Mouse (Mus musculus) heart, embryonic 14.5 days (tissue): ENCODE results near the gene Lrrc66. TPM values are rescaled to one million over a fixed set of nuclear protein-coding genes. Genes with fewer than 3 reads are reported as not detected.
A peak's percentile ranks its signal among the peaks of the same experiment; 100 is the strongest.

ENCODE experiments used
- ATAC-seq: fragments of 200-750 bp; cut with Nextera tagmentation; 2 replicates; pipeline ENCODE4 v1.8.0; 2017; ENCODE audit warnings: low read depth, moderate TSS enrichment; ENCODE audit not compliant: insufficient number of reproducible peaks, insufficient read depth, low FRiP score
- H3K27ac ChIP-seq, 2 experiments: fragments of 200-500 bp in 1 of 2; fragments of 300-500 bp in 1 of 2; sonication (generic) in 1 of 2; replicated peaks in 1 of 2; 2 replicates each; pipeline ENCODE4 v1.5.1; 2012 to 2014; ENCODE audit warnings: low read depth in 2 of 2, low read length in 2 of 2, control low read depth in 1 of 2, mild to moderate bottlenecking in 1 of 2, mixed read lengths in 1 of 2; ENCODE audit not compliant: control insufficient read depth in 1 of 2, insufficient read depth in 1 of 2
- H3K27me3 ChIP-seq: fragments of 300-500 bp; sonication (generic); 2 replicates; pipeline ENCODE4 v1.6.1; 2014; ENCODE audit warnings: mild to moderate bottlenecking, low read length, control low read depth; ENCODE audit not compliant: control insufficient read depth, insufficient read depth
- H3K36me3 ChIP-seq: fragments of 300-500 bp; sonication (generic); 2 replicates; pipeline ENCODE4 v1.6.1; 2014; ENCODE audit warnings: mild to moderate bottlenecking, control low read depth, low read length, mixed read lengths; ENCODE audit not compliant: control insufficient read depth, insufficient read depth
- H3K4me1 ChIP-seq, 2 experiments: fragments of 200-500 bp in 1 of 2; fragments of 300-500 bp in 1 of 2; sonication (generic) in 1 of 2; 2 replicates each; pipeline ENCODE4 v1.6.1; 2012 to 2014; ENCODE audit warnings: low read length in 2 of 2, control low read depth in 1 of 2, mixed read lengths in 1 of 2; ENCODE audit not compliant: control insufficient read depth in 2 of 2, insufficient read depth in 2 of 2
- H3K4me2 ChIP-seq: fragments of 300-500 bp; sonication (generic); 2 replicates; pipeline ENCODE4 v1.6.1; 2014; ENCODE audit warnings: mild to moderate bottlenecking, low read length
- H3K4me3 ChIP-seq, 2 experiments: fragments of 200-500 bp in 1 of 2; fragments of 300-500 bp in 1 of 2; sonication (generic) in 1 of 2; 2 replicates each; pipeline ENCODE4 v1.5.1; 2012 to 2014; ENCODE audit warnings: low read length in 2 of 2, mild to moderate bottlenecking in 2 of 2, control low read depth in 1 of 2, low read depth in 1 of 2, moderate library complexity in 1 of 2; ENCODE audit not compliant: control insufficient read depth in 1 of 2, insufficient read depth in 1 of 2
- H3K9ac ChIP-seq: fragments of 300-500 bp; sonication (generic); 2 replicates; pipeline ENCODE4 v1.6.1; 2014; ENCODE audit warnings: mild to moderate bottlenecking, low read length
- H3K9me3 ChIP-seq: fragments of 300-500 bp; sonication (generic); 2 replicates; pipeline ENCODE4 v1.6.1; 2016; ENCODE audit warnings: low read length, control low read depth; ENCODE audit not compliant: control insufficient read depth
- WGBS: fragments of 180-500 bp; shearing (Covaris S2); extraction: QIAGEN DNeasy Blood & Tissue Kit; methylation state at CpG from one replicate; pipeline ENCODE4 v1.1.7; 2014; 5-methylcytosine and 5-hydroxymethylcytosine counted together
- polyA plus RNA-seq: library from polyadenylated mRNA; unstranded; fragments of >200 nt; fragmentation: Nextera tagmentation; extraction: Ambion mirVana; gene quantifications from 2 replicates; pipeline ENCODE4 v1.2.1, GENCODE M21; 2014

Gene Lrrc66
- 0.23 TPM in 1 of 2 replicates, not detected in the other for polyA plus RNA-seq

DNA sequence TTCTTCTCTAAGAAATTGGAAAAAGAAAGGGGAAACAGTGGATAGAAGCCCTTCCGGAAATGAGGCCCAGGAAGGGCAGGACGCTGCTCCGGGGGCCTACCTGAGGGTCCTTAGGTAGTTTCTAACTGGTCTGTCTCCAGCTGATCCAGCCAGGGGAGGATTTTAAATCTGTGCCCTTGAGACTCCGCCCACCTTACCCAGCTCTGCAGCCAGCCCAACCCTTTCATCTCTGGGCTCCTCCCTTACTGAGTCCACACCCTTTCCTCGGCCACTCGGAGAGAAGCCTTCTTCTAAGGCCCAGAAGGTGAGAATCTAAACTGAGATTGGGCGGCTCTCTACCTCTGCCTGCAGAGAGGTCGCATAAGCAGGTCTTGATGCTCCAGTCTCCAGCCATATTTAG lies at the start of gene Lrrc66:
TSS of gene Lrrc66 (minus strand) at position 236 of the 400 bp plus-strand sequence.
- 82% methylated on average over 8 of the region's 8 CpGs for WGBS
- ATAC-seq = no peak

DNA sequence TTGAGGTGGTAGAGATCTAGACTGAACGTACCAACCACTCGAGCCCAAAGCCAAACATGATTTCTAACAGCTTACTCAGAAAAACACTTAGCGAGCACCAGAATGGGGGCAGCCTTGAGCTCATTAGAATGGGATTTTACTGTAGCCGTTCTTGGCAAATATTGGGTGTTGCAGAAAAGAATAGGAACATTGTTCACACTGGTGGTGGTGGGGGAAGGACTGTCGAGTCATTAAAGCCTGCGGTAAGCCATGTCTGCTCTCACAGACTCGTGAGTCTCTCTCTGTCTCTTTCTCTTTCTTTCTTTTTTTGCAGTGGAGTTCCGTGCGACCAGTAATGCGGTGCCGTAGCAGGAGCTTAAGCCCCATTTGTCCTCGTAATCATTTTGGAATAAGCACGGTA lies 44.3 kb upstream of the Lrrc66 start:
- no peak overlapping the region for H3K4me3 ChIP-seq
- no peak overlapping the region for H3K9ac ChIP-seq
- no peak overlapping the region for H3K4me2 ChIP-seq
- no peaks in the 10 kb centered on the region for H3K9me3 ChIP-seq
- ATAC-seq = no peak
- no peak overlapping the region for H3K27ac ChIP-seq
- no peaks in the 10 kb centered on the region for H3K4me1 ChIP-seq
- H3K27me3 ChIP-seq = no peaks in the 10 kb centered on the region
- WGBS = 78% methylated on average over 13 of the region's 13 CpGs
- no peaks in the 10 kb centered on the region for H3K36me3 ChIP-seq

More for the DNA sequence above, at the start of gene Lrrc66:
- Histone ChIP-seq H3K36me3 (peaks cover 33% of the 10 kb centered on the region), H3K27me3 (no peaks in the 10 kb centered on the region), H3K4me2 (no peak within 1 kb of the TSS), H3K9me3 (0 out of 2 replicates have a peak, but pooled peaks cover 3% of the 10 kb centered on the region), H3K27ac (no peak within 1 kb of the TSS), H3K9ac (no peak within 1 kb of the TSS), H3K4me3 (no peak within 1 kb of the TSS), H3K4me1 (peaks cover 4 to 18% of the 10 kb centered on the region in 2 experiments; a peak in 1 of 4 replicates)

DNA sequence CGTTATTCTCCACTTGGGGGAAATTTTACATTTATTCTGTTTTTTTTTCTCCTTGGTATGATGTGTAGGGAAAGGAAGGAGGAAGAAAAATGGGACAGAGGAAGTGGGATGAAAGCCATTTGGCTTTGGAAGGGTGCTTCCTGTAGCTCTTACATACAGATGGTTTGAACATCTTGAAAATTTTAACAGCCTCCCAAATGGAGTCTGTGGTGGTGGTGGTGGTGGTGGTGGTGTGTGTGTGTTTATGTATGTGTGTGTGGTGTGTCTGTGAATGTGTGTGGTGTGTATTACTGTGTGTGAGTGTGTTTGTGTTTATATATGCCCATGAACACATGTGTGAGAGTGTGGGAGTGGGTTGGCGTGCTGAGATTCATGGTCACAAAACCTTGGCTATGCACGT lies 43.3 kb upstream of the Lrrc66 start:
- H3K27me3 ChIP-seq = no peaks in the 10 kb centered on the region
- WGBS = 82% methylated on average over 3 of the region's 3 CpGs
- H3K9ac ChIP-seq = no peak overlapping the region
- no peak for ATAC-seq
- H3K4me1 ChIP-seq = no peaks in the 10 kb centered on the region
- H3K9me3 ChIP-seq = no peaks in the 10 kb centered on the region
- no peak overlapping the region for H3K4me3 ChIP-seq
- no peaks in the 10 kb centered on the region for H3K36me3 ChIP-seq
- no peak overlapping the region for H3K4me2 ChIP-seq
- no peak overlapping the region for H3K27ac ChIP-seq

DNA sequence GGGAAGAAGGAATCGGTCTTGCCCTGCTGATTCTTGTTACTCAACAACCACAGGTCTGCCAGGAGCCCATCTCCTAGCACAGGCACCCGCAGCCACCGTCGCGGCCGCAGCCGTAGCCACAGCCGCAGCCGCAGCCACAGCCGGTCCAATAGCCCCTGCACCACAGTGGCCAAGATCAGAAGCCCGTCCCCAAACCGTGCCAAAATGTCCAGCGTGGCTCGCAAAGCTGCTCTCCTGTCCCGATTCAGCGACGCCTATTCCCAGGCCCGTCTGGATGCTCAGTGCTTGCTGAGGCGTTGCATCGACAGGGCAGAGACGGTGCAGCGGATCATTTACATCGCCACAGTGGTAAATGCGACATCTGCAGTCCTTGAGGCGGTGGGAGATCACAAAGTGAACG lies 37.1 kb upstream of the Lrrc66 start:
- Histone ChIP-seq H3K9me3 (no peaks in the 10 kb centered on the region), H3K4me1 (no peaks in the 10 kb centered on the region), H3K9ac (no peak overlapping the region), H3K4me2 (no peak overlapping the region), H3K4me3 (no peak overlapping the region), H3K36me3 (no peaks in the 10 kb centered on the region), H3K27ac (no peak overlapping the region), H3K27me3 (no peaks in the 10 kb centered on the region)
- no peak for ATAC-seq
- WGBS = 48% methylated on average over 26 of the region's 26 CpGs

DNA sequence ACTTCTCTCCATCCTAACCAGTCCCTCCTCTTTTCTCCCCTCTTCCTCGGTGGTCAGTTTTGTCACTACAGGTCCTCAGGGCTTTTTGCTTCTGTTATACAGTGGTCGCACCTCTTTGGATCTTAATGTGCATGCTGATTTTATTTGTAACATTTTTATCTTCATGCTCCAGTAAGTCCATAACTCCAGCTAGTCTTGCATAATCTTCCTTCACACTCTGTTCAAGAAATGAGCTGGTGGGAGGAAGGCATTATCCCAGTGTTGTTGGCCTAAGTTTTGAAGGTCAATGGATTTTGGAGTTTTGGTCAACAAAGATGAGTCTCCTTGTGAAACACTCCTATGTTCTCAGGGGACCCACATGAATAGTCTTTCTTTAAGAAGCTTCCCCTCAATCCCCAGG lies 35.6 kb upstream of the Lrrc66 start:
- Histone ChIP-seq H3K4me1 (no peaks in the 10 kb centered on the region), H3K9ac (no peak overlapping the region), H3K27ac (no peak overlapping the region), H3K4me3 (no peak overlapping the region), H3K9me3 (no peaks in the 10 kb centered on the region), H3K4me2 (no peak overlapping the region), H3K27me3 (no peaks in the 10 kb centered on the region), H3K36me3 (no peaks in the 10 kb centered on the region)
- 81% methylated on average over 2 of the region's 2 CpGs for WGBS
- ATAC-seq = no peak

DNA sequence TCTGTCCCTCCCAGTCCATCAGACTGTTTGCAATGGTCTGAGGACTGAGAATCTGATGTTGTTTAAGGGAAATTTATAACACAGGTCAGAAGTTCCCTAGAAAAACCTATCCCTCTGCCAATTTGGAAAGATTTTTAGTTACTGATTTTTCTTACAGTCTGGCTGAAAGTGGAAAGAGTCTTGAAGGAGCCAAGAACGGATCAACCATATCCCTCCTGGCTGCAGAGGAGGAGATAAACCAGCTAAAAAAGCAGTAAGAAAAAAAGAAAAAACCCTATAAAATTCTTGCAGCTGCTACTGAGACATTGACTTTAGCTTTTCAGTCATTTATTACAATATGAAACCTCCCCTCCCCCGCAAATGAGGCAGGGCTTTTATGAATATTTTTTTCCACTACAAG lies 34.4 kb upstream of the Lrrc66 start:
- no peak overlapping the region for H3K4me3 ChIP-seq
- H3K27me3 ChIP-seq = no peaks in the 10 kb centered on the region
- H3K9me3 ChIP-seq = no peaks in the 10 kb centered on the region
- no peak overlapping the region for H3K9ac ChIP-seq
- 77% methylated on average over 2 of the region's 2 CpGs for WGBS
- no peak overlapping the region for H3K4me2 ChIP-seq
- H3K4me1 ChIP-seq = no peaks in the 10 kb centered on the region
- H3K27ac ChIP-seq = no peak overlapping the region
- H3K36me3 ChIP-seq = no peaks in the 10 kb centered on the region
- no peak for ATAC-seq

DNA sequence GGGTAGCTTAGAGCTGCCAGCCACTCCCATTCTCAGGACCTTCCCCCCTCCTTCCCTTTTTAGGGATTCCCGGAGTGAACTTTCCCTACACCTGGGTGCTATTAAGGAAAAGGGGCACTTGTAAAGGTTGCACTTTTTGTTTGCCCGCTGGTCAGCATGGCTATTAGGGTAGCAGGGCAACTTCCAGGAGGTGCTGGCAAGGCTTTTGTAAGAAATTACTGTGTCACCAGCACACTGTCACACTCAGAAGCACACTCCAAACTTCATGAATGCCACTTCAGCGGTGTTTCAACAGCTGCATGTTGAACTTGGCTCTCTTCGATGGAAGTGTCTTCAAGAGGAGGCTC lies 19.5 kb upstream of the Lrrc66 start:
- Histone ChIP-seq H3K4me2 (peak overlapping the region; percentile 100), H3K4me1 (peaks cover 8 to 19% of the 10 kb centered on the region in 2 experiments), H3K9ac (0 out of 2 replicates have a peak overlapping the region, but pooled peaks have one; percentile 68), H3K27ac (no peak overlapping the region), H3K27me3 (peaks cover 55% of the 10 kb centered on the region), H3K9me3 (no peaks in the 10 kb centered on the region), H3K36me3 (no peaks in the 10 kb centered on the region), H3K4me3 (peak overlapping the region; percentile 52 to 60)
- ATAC-seq = no peak
- 1% methylated on average over 4 of the region's 4 CpGs for WGBS

DNA sequence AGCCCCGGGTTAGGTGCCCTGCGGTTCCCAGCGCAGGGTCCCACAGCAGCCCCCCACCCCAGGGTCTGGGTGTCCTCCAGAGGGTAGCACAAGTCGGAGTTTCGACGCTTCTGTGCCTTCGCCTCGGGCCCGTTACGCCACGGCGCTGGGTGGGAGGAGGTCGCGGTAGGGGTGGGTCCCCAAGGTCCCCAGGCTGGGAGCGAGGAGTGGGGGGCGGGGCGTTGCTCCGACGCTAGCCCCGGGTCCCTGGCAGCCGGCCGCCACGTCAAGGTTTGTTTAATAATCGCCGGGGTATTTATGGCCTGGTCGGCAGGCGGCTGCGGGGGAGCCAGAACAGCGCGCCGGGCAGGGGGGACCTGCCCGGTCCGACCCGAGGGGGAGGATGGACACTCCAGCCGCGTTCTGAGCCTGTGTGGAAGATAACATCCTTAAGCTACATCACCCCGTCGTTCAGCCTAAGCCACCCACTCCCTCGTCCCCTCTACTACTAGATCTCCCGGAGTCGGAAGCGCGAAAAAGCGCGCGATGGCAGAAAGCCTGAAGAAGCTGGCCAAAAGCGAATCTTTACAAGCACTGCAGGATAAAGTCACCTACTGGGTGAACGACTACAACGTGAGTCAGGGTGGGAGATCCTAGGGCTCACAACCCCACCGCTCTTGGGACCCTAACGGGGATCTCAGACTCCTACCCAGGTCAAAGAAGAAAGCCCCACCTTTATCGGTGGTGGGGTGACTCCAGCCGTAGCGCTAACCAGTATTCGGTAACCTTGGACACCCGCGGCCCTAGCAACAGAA lies 18.9 kb upstream of the Lrrc66 start, which contains the start of gene Spata18:
TSS of gene Spata18 (plus strand) at position 319 of the 794 bp plus-strand sequence.
- Histone ChIP-seq H3K27me3 (peaks cover 55% of the 10 kb centered on the region), H3K4me3 (peak within 1 kb of the TSS; percentile 52 to 60), H3K9ac (peak within 1 kb of the TSS; percentile 68), H3K4me1 (peaks cover 8 to 20% of the 10 kb centered on the region in 2 experiments), H3K36me3 (no peaks in the 10 kb centered on the region), H3K4me2 (peak within 1 kb of the TSS; percentile 100), H3K9me3 (no peaks in the 10 kb centered on the region), H3K27ac (no peak within 1 kb of the TSS)
- no peak for ATAC-seq
- WGBS = 1% methylated on average over 56 of the region's 57 CpGs
